Mouse (Mus musculus): ENCODE data around the gene Gpr119. TPM values are rescaled to one million over a fixed set of nuclear protein-coding genes. Genes with fewer than 3 reads are reported as not detected.

Gene Gpr119
- not detected for polyA plus RNA-seq (2017; shearing (Covaris generic))

GRCm38 (mm10) chrX:48674171-48674570 lies at the start of gene Gpr119:
Gpr119 (minus strand) TSS chrX:48674478.
- no peak for ATAC-seq

- peak; percentile 69 for ATAC-seq
These were observed 38.6 kb upstream of the Gpr119 start for GRCm38 (mm10) chrX:48712846-48713245.

- no peak for ATAC-seq
These were observed 35.4 kb upstream of the Gpr119 start for GRCm38 (mm10) chrX:48709701-48710100.

GRCm38 (mm10) chrX:48694864-48695371 lies 20.6 kb upstream of the Gpr119 start, which contains the start of gene Rbmx2:
Rbmx2 (plus strand) TSS chrX:48695004.
- ATAC-seq: peak; percentile 95

- ATAC-seq: peak; percentile 43
These were observed 20.2 kb upstream of the Gpr119 start for GRCm38 (mm10) chrX:48694460-48694859.

- no peak for ATAC-seq
These were observed 9.6 kb upstream of the Gpr119 start for GRCm38 (mm10) chrX:48683857-48684256.

- ATAC-seq: no peak
These were observed 9.2 kb upstream of the Gpr119 start for GRCm38 (mm10) chrX:48683451-48683850.

GRCm38 (mm10) chrX:48671714-48672113 lies 2.6 kb downstream of the Gpr119 start:
- ATAC-seq: no peak

GRCm38 (mm10) chrX:48669588-48669987 lies 4.7 kb downstream of the Gpr119 start:
- ATAC-seq: no peak

- no peak for ATAC-seq
These were observed 7.5 kb downstream of the Gpr119 start for GRCm38 (mm10) chrX:48666807-48667206.

- peak; percentile 23 for ATAC-seq
These were observed 30.2 kb downstream of the Gpr119 start for GRCm38 (mm10) chrX:48644122-48644521.

GRCm38 (mm10) chrX:48637032-48637431 lies 37.2 kb downstream of the Gpr119 start:
- no peak for ATAC-seq

GRCm38 (mm10) chrX:48624054-48624420 lies 50.2 kb downstream of the Gpr119 start:
- ATAC-seq: no peak

- ATAC-seq: peak; percentile 91
These were observed 50.8 kb downstream of the Gpr119 start, which contains the start of gene Slc25a14 for GRCm38 (mm10) chrX:48623379-48624053. Slc25a14 (plus strand) TSS chrX:48623413.

- no peak for ATAC-seq
These were observed 51.3 kb downstream of the Gpr119 start for GRCm38 (mm10) chrX:48623049-48623378.

Other genes with a start within 250 kb of the Gpr119 start
- gene Elf4, start 211.3 kb downstream of the Gpr119 start, polyA plus RNA-seq (2017; shearing (Covaris generic)): 10 to 100 TPM; 29.1 to 30.6 TPM
- 10 to 100 TPM; 30.9 to 40.1 TPM for gene Aifm1, start 160.9 kb downstream of the Gpr119 start, polyA plus RNA-seq (2017; shearing (Covaris generic))
- 1 to 10 TPM; 1.0 to 1.4 TPM for gene Rab33a, start 155.2 kb downstream of the Gpr119 start, polyA plus RNA-seq (2017; shearing (Covaris generic))
- 10 to 100 TPM; 15.6 to 17.7 TPM for gene Zfp280c, start 80.0 kb downstream of the Gpr119 start, polyA plus RNA-seq (2017; shearing (Covaris generic))
- gene Slc25a14, start 51.1 kb downstream of the Gpr119 start, polyA plus RNA-seq (2017; shearing (Covaris generic)): 10 to 100 TPM; 11.9 to 12.6 TPM
- gene Rbmx2, start 20.5 kb upstream of the Gpr119 start, polyA plus RNA-seq (2017; shearing (Covaris generic)): 10 to 100 TPM in 1 of 2 experiments, 1 to 10 TPM in 1; 8.2 to 19.8 TPM
- gene Gm595, start 203.2 kb upstream of the Gpr119 start, polyA plus RNA-seq (2017; shearing (Covaris generic)): not detected